Mouse (Mus musculus) testis, adult 2 months (tissue): Measurements from ENCODE around the gene Tex50.

Experiments
- CTCF ChIP-seq: fragments of 200-500 bp; IDR thresholded peaks from 2 replicates; pipeline ENCODE4 v1.5.1; 2012; ENCODE audit warnings: low read depth, mild to moderate bottlenecking, inconsistent platforms, low read length, moderate library complexity; ENCODE audit not compliant: control insufficient read depth, insufficient read depth, insufficient replicate concordance
- POLR2A ChIP-seq: fragments of 200-500 bp; IDR thresholded peaks from 2 replicates; pipeline ENCODE4 v1.6.1; 2012; ENCODE audit warnings: low read depth, mild to moderate bottlenecking, inconsistent platforms, low read length, moderate library complexity; ENCODE audit not compliant: control insufficient read depth

- TF ChIP-seq POLR2A (no peak), CTCF (no peak)
Observed at GRCm38 (mm10) chr1:161126461-161126860, 32.7 kb downstream of the Tex50 start.
